Mouse (Mus musculus) MEL (cell line): ENCODE data around the gene Thumpd1.

ENCODE experiments used
- CTCF ChIP-seq, 3 experiments: IDR thresholded peaks in 2 of 3; conservative IDR thresholded peaks in 1 of 3; 2 replicates each; pipeline ENCODE4 v1.5.1; 2011 to 2012; ENCODE audit warnings: low read length in 3 of 3, low read depth in 2 of 3, mild to moderate bottlenecking in 2 of 3, improper control_type of control experiment in 1 of 3, inconsistent platforms in 1 of 3, mixed read lengths in 1 of 3, moderate library complexity in 1 of 3; ENCODE audit not compliant: control insufficient read depth in 1 of 3, insufficient read depth in 1 of 3, poor library complexity in 1 of 3, severe bottlenecking in 1 of 3
- E2F4 ChIP-seq: IDR thresholded peaks from 2 replicates; pipeline ENCODE4 v1.6.1; 2011; ENCODE audit warnings: low read depth, low read length, improper control_type of control experiment, borderline replicate concordance
- ELF1 ChIP-seq: IDR thresholded peaks from 2 replicates; pipeline ENCODE4 v1.6.1; 2014; ENCODE audit warnings: low read depth, mild to moderate bottlenecking, inconsistent platforms, low read length, improper control_type of control experiment, moderate library complexity
- EP300 ChIP-seq, 2 experiments: IDR thresholded peaks; 2 replicates each; pipeline ENCODE4 v1.6.1; 2011; ENCODE audit warnings: improper control_type of control experiment in 2 of 2, low read length in 2 of 2, low read depth in 1 of 2, mild to moderate bottlenecking in 1 of 2
- JUND ChIP-seq: IDR thresholded peaks from 2 replicates; pipeline ENCODE4 v1.6.1; 2011; ENCODE audit warnings: low read depth, mild to moderate bottlenecking, improper control_type of control experiment, low read length
- POLR2A ChIP-seq, 2 experiments: IDR thresholded peaks; 2 replicates each; pipeline ENCODE4 v1.6.1; 2011 to 2012; ENCODE audit warnings: low read length in 2 of 2, mild to moderate bottlenecking in 2 of 2, control low read depth in 1 of 2, improper control_type of control experiment in 1 of 2, low read depth in 1 of 2, moderate library complexity in 1 of 2; ENCODE audit not compliant: control insufficient read depth in 1 of 2, insufficient read depth in 1 of 2, poor library complexity in 1 of 2
- RAD21 ChIP-seq: IDR thresholded peaks from 2 replicates; pipeline ENCODE4 v1.6.1; 2011; ENCODE audit warnings: mild to moderate bottlenecking, low read depth, low read length, improper control_type of control experiment
- SIN3A ChIP-seq: IDR thresholded peaks from 2 replicates; pipeline ENCODE4 v1.6.1; 2012; ENCODE audit warnings: low read length, improper control_type of control experiment, inconsistent platforms
- UBTF ChIP-seq: IDR thresholded peaks from 2 replicates; pipeline ENCODE4 v1.6.1; 2012; ENCODE audit warnings: low read depth, mild to moderate bottlenecking, inconsistent platforms, low read length, improper control_type of control experiment, moderate library complexity, borderline replicate concordance; ENCODE audit not compliant: insufficient read depth
- ZC3H11A ChIP-seq: IDR thresholded peaks from 2 replicates; pipeline ENCODE4 v1.6.1; 2012; ENCODE audit warnings: low read depth, mild to moderate bottlenecking, inconsistent platforms, low read length, improper control_type of control experiment
- ZKSCAN1 ChIP-seq: IDR thresholded peaks from 2 replicates; pipeline ENCODE4 v1.6.1; 2012; ENCODE audit warnings: low read depth, mild to moderate bottlenecking, inconsistent platforms, low read length, improper control_type of control experiment, moderate library complexity
- ZMIZ1 ChIP-seq: IDR thresholded peaks from 2 replicates; pipeline ENCODE4 v1.6.1; 2012; ENCODE audit warnings: low read depth, mild to moderate bottlenecking, inconsistent platforms, low read length, improper control_type of control experiment, moderate library complexity

GRCm38 (mm10) chr7:119692302-119692701 is 28.3 kb downstream of the Thumpd1 start:
- TF ChIP-seq POLR2A (IDR thresholded peaks at IDR 0.05; ENCODE audit: control insufficient read depth in 1 of 2, insufficient read depth in 1 of 2, low read depth in 1 of 2, low read length in 2 of 2, poor library complexity in 1 of 2): no peak
- no peak for TF ChIP-seq ZC3H11A
- no peak for TF ChIP-seq E2F4
- no peak for TF ChIP-seq CTCF (IDR thresholded peaks at IDR 0.05 in 2 of 3, conservative IDR thresholded peaks at IDR 0.05 in 1 of 3; ENCODE audit: control insufficient read depth in 1 of 3, insufficient read depth in 1 of 3, low read depth in 2 of 3, low read length in 3 of 3, poor library complexity in 1 of 3, severe bottlenecking in 1 of 3)
- TF ChIP-seq ELF1: no peak
- TF ChIP-seq EP300 (IDR thresholded peaks at IDR 0.05; ENCODE audit: low read depth in 1 of 2, low read length in 2 of 2): no peak
- no peak for TF ChIP-seq UBTF
- TF ChIP-seq SIN3A: no peak
- no peak for TF ChIP-seq RAD21
- no peak for TF ChIP-seq ZKSCAN1
- TF ChIP-seq ZMIZ1: no peak
- no peak for TF ChIP-seq JUND
